Mouse (Mus musculus): Measurements from ENCODE around the gene Gabbr2.

Gene Gabbr2

GRCm38 (mm10) chr4:46710523-46710922 lies 281.1 kb downstream of the Gabbr2 start:
- 28% methylated on average over 4 of the region's 4 CpGs for whole genome bisulfite sequencing

DNA sequence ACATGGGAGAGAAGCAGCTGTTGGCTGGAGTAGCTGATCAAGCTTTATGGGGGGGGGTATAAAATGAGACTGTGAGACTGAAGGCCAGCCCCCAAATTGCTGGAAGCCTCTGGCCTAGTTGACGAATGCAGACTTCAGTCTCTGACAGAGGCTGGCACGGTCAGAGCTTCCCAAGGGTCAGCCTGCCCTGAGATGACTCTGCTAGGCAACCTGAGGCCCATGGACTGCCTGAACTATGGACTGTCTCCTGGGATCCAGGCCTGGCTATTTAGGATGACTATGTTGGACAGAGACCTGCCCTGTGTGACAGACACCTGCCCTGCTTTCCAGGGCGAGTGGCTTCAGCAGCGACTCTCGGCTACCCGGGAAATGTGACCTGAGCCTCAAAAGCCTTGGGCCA lies 281.7 kb downstream of the Gabbr2 start:
- WGBS: 59% methylated on average over 6 of the region's 6 CpGs

- 49% methylated on average over 7 of the region's 7 CpGs for WGBS
Observed at GRCm38 (mm10) chr4:46709492-46709891, 282.2 kb downstream of the Gabbr2 start.

DNA sequence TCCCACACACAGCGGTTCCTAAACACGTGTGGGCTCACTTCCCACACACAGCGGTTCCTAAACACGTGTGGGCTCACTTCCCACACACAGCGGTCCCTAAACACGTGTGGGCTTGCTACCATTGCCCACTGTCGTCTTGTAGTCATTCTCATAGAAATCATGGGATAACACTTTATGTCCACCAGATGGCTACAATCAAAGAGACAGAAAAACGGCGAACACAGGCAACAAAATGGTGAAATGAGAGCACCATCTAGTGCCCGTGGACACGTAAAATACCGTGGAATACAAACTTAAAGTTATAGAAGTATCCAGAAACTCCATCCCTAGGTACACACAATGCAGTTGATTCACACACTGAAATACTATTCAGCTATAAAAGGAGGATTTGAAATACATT lies 285.9 kb downstream of the Gabbr2 start:
- 45% methylated on average over 12 of the region's 12 CpGs for WGBS

- 88% methylated on average over 10 of the region's 10 CpGs for WGBS
Observed at GRCm38 (mm10) chr4:46703146-46703545, 288.5 kb downstream of the Gabbr2 start.

- WGBS: 53% methylated on average over 10 of the region's 10 CpGs
Observed at GRCm38 (mm10) chr4:46700223-46700651, 291.4 kb downstream of the Gabbr2 start.

DNA sequence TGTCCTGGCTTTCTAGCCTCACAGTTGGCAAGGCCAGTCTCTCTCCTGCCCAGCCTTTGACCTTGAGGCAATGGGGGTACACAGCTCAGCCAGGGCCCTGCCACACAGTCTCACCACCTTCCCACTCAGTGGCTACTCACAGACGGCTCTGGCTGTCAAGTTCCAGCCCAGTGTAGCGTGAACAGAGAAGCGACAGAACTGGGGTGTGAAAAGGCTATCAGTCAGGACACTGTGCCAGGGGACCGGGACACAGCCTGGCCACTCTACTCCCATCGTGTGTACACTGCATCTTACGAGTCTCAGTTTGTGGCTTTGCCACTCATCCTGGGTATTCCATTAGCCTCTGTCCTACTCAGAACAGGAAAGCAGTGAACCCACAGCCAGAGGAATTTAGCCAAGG lies 295.2 kb downstream of the Gabbr2 start:
- WGBS: 67% methylated on average over 6 of the region's 6 CpGs

GRCm38 (mm10) chr4:46690565-46690964 lies 301.1 kb downstream of the Gabbr2 start:
- WGBS: 42% methylated on average over 8 of the region's 8 CpGs

DNA sequence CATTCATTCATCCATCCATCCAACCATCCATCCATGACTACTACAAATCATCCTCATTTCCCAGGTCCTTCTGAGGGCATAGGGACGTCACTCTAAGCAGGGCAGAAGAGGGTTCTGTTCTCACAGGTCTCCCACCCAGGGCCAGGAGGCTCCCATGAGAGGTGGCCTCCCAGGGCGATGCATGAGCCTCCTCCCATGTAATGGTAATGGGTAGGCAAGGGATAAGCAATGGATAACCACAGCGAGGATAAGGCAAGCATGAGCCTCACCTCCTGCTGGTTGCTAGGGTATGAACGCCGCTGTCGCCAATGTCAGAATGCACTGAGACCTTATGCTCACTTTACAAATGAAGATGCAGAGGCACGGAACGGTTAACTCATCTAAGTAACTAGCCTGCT lies 301.7 kb downstream of the Gabbr2 start:
- WGBS: 60% methylated on average over 8 of the region's 8 CpGs

- WGBS: 43% methylated on average over 15 of the region's 15 CpGs
Observed at GRCm38 (mm10) chr4:46689397-46690022, 302.2 kb downstream of the Gabbr2 start.

- 83% methylated on average over 14 of the region's 14 CpGs for WGBS
Observed at GRCm38 (mm10) chr4:46688213-46688832, 303.4 kb downstream of the Gabbr2 start.

DNA sequence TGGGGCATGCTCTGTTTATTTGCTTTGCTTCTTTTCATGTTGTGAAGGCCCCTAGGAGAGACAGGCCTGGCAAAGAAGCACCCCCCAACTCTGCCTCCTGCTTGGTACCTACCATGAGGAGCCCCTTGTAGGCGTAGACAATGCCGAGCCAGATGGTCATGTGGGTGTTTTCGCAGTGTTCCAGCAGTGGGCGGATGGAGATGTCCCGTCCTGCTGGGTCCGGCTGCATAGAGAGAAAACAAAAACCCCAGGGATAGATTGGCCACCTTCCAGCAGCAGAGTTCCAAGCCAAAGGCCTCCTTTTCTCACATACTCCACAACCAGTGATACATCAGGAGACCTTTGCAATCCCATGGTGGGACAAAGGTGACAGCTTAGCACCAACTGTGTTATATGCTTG lies 307.5 kb downstream of the Gabbr2 start:
- whole genome bisulfite sequencing: 7% methylated on average over 6 of the region's 6 CpGs

GRCm38 (mm10) chr4:46676646-46677045 lies 315.0 kb downstream of the Gabbr2 start:
- 83% methylated on average over 3 of the region's 3 CpGs for WGBS

DNA sequence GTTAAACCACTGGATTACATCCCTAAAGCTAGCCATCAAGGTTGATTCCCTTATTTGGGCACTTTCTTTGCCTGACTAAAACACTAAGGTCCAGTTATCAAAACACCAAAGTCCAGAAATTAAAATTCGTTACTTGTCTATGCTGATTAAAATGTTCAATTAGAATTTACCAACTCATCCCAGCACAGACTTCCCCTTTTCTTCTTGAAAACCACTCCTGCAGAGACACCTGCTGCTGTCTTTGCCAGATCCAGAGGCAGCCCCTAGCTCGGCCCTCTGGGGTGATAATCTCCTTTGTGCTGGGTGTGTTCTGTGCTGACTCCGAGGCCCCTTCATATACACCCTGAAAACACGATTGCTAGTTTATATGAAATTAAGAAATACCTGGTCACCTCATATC lies 315.7 kb downstream of the Gabbr2 start:
- WGBS: 59% methylated on average over 4 of the region's 4 CpGs

- 71% methylated on average over 11 of the region's 11 CpGs for WGBS
Observed at GRCm38 (mm10) chr4:46675272-46675785, 316.3 kb downstream of the Gabbr2 start.

DNA sequence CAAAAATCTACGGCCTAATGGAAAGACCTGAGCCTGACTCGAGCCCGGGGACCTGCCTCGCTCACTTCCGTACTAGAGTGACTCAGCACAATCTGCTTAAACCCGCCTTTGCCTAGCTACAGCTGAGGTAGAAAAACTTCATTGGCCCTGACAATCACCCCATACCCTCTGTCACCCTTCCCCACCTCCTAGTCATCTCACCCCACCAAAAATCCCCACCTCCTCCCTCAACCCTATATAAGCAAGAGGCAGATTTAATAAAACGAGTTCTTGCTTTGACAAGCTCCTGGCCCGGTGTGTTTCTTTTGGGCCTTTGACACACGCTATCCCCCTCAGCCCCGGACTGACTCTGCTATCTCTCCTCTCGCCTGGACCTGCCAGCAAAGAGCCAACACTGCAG lies 323.1 kb downstream of the Gabbr2 start:
- WGBS: 62% methylated on average over 11 of the region's 11 CpGs

GRCm38 (mm10) chr4:46666420-46666819 lies 325.3 kb downstream of the Gabbr2 start:
- 65% methylated on average over 5 of the region's 5 CpGs for WGBS

DNA sequence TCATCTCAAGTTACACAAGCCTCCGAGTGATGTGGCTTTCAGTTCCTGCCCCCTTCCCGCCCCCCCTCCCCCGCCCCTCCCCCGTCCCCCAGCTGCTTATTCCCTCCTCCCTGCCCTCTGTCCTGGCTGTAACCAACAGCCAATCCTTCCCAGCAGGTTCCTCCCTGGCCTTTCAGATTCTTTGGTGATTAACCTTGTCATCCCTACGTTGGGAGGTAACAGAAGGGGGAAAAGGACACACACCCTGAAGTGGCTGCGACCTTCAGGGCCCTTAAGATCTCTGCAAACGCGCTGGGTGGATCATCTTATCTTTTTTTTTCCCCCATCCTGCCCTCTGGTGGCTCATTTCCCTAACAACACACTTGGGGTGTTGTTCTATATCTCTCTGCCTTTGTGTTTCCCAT lies 326.3 kb downstream of the Gabbr2 start:
- 22% methylated on average over 7 of the region's 8 CpGs for WGBS

DNA sequence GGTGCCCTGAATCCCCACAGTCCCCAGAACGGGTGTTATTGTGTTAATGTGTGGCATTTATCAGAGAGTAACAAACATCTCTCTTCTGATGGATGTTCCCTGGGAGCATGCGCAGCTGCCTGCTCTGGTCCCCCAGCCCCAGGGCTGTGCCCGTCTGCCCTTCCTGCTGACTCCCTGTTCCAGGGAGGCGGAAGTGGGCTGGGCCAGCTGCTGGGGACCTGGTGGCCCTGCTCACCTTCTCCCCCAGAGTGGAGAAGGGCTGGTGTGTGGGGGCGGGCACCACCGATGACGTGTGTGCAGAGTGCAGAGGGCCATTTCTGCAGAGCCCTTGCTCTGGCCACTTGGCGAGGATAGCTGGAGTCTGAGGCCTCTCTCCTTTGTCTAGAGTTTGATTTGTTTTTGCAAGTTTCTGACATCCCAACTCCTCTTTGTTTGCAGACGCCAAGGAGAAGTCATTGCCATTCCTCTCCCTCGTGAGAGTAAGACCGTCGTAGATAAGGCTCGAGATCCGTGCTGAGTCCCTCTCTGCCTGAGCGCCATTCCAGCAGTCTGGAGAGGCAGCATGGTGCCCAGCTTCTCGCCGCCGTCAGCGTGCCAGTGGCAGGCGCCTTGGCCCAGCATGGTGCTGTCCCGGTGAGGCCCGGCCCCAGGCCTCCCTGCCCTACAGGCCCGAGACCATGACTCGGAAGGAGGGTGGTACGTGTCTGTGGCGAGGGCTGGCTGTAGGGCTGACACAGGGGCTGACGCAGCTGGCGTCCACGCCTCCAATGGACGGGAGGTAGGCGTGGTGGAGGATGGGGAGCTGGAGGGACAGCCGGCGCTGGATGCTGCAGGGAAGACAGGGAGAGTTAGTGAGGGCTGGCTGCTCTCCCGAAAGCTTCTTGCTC lies 327.3 kb downstream of the Gabbr2 start:
- 28% methylated on average over 34 of the region's 34 CpGs for WGBS

DNA sequence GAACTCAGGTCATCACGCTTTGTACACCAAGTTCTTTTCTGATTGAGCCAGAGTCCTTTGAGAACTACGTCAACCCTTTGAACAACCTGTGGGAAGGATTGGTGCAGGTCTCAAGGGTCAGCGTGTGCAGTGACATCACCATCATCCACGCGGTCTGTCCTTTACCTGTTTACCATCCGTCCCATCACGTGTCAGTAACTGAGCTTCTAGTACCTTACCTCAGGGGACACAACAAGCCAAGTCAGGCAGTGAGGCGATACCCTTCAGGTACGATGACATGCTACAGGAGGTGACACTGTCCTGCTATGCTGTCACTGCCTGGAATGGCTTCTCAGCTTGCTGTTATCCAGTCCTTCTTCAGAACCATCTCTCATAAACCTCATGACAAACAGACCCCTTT lies 330.2 kb downstream of the Gabbr2 start:
- WGBS: 80% methylated on average over 9 of the region's 9 CpGs

GRCm38 (mm10) chr4:46658946-46659345 lies 332.7 kb downstream of the Gabbr2 start:
- 75% methylated on average over 5 of the region's 5 CpGs for WGBS

DNA sequence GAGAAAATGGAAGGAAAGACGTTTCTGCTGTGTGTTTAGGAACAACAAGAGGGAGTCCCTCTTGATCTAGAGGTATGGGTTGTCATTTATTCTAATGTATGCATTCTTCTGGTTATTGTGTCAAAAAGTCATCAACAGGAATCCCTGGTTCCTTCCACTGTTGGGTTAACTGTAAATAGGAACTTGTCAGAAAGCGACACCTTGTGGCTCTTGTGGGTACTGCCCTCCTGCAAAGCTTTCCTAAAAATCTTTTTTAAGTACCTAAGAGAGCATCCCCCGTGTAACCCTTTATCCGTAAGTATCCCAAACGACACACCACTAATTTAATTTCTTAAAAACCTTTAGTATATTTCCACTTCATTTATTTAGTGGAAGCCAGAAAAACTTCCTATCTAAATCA lies 334.6 kb downstream of the Gabbr2 start:
- WGBS: 2% methylated on average over 5 of the region's 5 CpGs

Data from cerebral cortex, adult 2 months (tissue).